Mouse (Mus musculus): ENCODE measurements at regions not wholly inside any gene's neighbourhood (a gene's known extent, or its start where the extent isn't known, plus 50 kb on each side); places are given as distances from the start of the nearest gene placed in this dataset.
"Not testable (repeated sequence)": the region's sequence is repeated elsewhere in the genome, so short reads cannot be mapped to it uniquely, and the experiment has no call there.

- no peaks in the 10 kb centered on the region for H3K9me3 ChIP-seq (ENCODE audit: control insufficient read depth, low read length)
- DNase-seq (ENCODE audit: low spot score) (no peak), ATAC-seq (replicated peaks; ENCODE audit: low FRiP score) (no peak)
- no peak overlapping the region for H3K9ac ChIP-seq (ENCODE audit: low read length)
- WGBS = 86% methylated on average over 2 of the region's 2 CpGs
- H3K36me3 ChIP-seq (ENCODE audit: control insufficient read depth, insufficient read depth, low read length) = no peaks in the 10 kb centered on the region
- no peaks in the 10 kb centered on the region for H3K27me3 ChIP-seq (ENCODE audit: control insufficient read depth, insufficient read depth, low read length)
- no peak overlapping the region for H3K4me2 ChIP-seq (ENCODE audit: low read depth, low read length, severe bottlenecking)
- H3K4me1 ChIP-seq (replicated peaks; ENCODE audit: control insufficient read depth, insufficient read depth, low read length) = no peaks in the 10 kb centered on the region
- H3K27ac ChIP-seq (ENCODE audit: low read depth, low read length) = no peak overlapping the region
- no peak overlapping the region for H3K4me3 ChIP-seq (ENCODE audit: low read depth, low read length)
Measured at GRCm38 (mm10) chr2:129927218-129927617, 84.9 kb upstream of the Tgm3 start.

GRCm38 (mm10) chr2:129933578-129933977 is 78.6 kb upstream of the Tgm3 start:
- H3K36me3 ChIP-seq (ENCODE audit: control insufficient read depth, insufficient read depth, low read length) = no peaks in the 10 kb centered on the region
- no peak overlapping the region for H3K27ac ChIP-seq (ENCODE audit: low read depth, low read length)
- H3K9ac ChIP-seq (ENCODE audit: low read length) = no peak overlapping the region
- no peaks in the 10 kb centered on the region for H3K27me3 ChIP-seq (ENCODE audit: control insufficient read depth, insufficient read depth, low read length)
- no peak overlapping the region for H3K4me3 ChIP-seq (ENCODE audit: low read depth, low read length)
- WGBS = 92% methylated on average over 1 of the region's 1 CpGs
- ATAC-seq (replicated peaks; ENCODE audit: low FRiP score) (no peak), DNase-seq (ENCODE audit: low spot score) (no peak)
- no peaks in the 10 kb centered on the region for H3K4me1 ChIP-seq (replicated peaks; ENCODE audit: control insufficient read depth, insufficient read depth, low read length)
- H3K9me3 ChIP-seq (ENCODE audit: control insufficient read depth, low read length) = no peaks in the 10 kb centered on the region
- H3K4me2 ChIP-seq (ENCODE audit: low read depth, low read length, severe bottlenecking) = no peak overlapping the region

GRCm38 (mm10) chr2:129942824-129943223 is 69.3 kb upstream of the Tgm3 start:
- Histone ChIP-seq H3K36me3 (ENCODE audit: control insufficient read depth, insufficient read depth, low read length) (no peaks in the 10 kb centered on the region), H3K4me3 (ENCODE audit: low read depth, low read length) (no peak overlapping the region), H3K4me2 (ENCODE audit: low read depth, low read length, severe bottlenecking) (no peak overlapping the region), H3K27me3 (ENCODE audit: control insufficient read depth, insufficient read depth, low read length) (no peaks in the 10 kb centered on the region), H3K9me3 (ENCODE audit: control insufficient read depth, low read length) (no peaks in the 10 kb centered on the region), H3K9ac (ENCODE audit: low read length) (no peak overlapping the region), H3K4me1 (replicated peaks; ENCODE audit: control insufficient read depth, insufficient read depth, low read length) (no peaks in the 10 kb centered on the region), H3K27ac (ENCODE audit: low read depth, low read length) (no peak overlapping the region)
- no peak for ATAC-seq (replicated peaks; ENCODE audit: low FRiP score)
- WGBS = 85% methylated on average over 4 of the region's 4 CpGs
- DNase-seq (ENCODE audit: low spot score) = no peak

DNA sequence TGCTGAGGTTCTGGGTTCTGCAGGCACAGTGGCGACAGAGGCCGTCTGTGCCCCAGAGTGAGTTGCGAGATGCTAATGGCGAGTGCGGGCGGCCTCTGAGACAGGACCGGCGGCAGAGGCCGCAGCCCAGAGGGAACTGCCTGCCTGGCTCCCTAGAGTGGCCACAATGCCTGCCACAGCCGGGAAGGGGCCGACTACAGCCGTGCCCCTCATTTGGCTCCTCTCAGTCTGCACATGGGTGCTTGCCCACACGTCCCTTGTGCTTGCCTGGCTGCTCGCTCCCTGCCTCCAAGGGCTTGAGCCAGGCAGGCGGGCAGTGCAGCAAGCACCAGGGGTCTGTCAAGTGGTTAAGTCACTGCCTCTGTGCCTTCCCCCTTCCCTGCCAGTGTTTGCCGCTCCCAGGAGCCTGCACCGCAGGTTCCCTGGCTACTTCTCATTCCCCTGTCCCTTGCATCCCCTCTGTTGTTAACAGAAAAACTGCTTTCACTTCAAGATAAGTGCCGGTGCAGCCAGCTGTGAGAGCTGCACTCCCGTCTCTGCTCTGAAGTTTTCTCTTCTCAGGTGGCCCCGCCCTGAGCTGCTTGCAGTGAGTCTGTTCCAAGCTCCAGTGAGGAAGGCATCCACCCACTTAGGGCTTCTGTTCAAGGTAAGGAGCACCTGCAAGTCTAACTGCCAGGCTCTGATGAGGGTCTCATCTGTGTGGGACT is 64.1 kb upstream of the Tgm3 start:
- Histone ChIP-seq H3K4me1 (replicated peaks; ENCODE audit: control insufficient read depth, insufficient read depth, low read length) (no peaks in the 10 kb centered on the region), H3K36me3 (ENCODE audit: control insufficient read depth, insufficient read depth, low read length) (no peaks in the 10 kb centered on the region), H3K9ac (ENCODE audit: low read length) (peak overlapping the region; percentile 32; the same call in 1 of the 2 replicates), H3K4me2 (ENCODE audit: low read depth, low read length, severe bottlenecking) (peak overlapping the region; percentile 39), H3K27ac (ENCODE audit: low read depth, low read length) (no peak overlapping the region), H3K9me3 (ENCODE audit: control insufficient read depth, low read length) (no peaks in the 10 kb centered on the region), H3K27me3 (ENCODE audit: control insufficient read depth, insufficient read depth, low read length) (no peaks in the 10 kb centered on the region), H3K4me3 (ENCODE audit: low read depth, low read length) (peak overlapping the region; percentile 16)
- 49% methylated on average over 20 of the region's 20 CpGs for WGBS
- ATAC-seq (replicated peaks; ENCODE audit: low FRiP score) (no peak; the same call in 1 of the 2 replicates), DNase-seq (ENCODE audit: low spot score) (peak; percentile 59)

DNA sequence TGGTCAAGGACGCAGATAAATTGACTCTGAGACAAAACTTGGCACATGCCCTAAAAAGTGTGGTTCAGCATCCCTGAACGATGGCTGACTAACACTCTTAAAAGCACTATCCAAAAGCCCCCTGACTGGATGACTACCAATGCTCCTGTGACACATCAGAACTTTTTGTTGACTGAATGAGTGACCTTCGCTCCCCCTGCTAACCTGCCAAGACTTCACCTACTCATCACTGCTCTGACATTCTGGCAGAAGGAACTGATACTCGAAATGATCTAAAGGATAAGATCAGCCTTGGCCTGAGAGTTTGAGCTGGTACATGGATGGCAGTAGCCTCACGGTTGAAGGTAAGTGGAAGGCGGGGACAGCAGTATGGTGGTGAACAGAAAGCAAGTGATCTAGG is 62.4 kb upstream of the Tgm3 start:
- H3K4me3 ChIP-seq (ENCODE audit: low read depth, low read length); H3K27me3 ChIP-seq (ENCODE audit: control insufficient read depth, insufficient read depth, low read length); H3K9me3 ChIP-seq (ENCODE audit: control insufficient read depth, low read length); H3K4me1 ChIP-seq (replicated peaks; ENCODE audit: control insufficient read depth, insufficient read depth, low read length); ATAC-seq (replicated peaks; ENCODE audit: low FRiP score); H3K27ac ChIP-seq (ENCODE audit: low read depth, low read length); H3K9ac ChIP-seq (ENCODE audit: low read length); DNase-seq (ENCODE audit: low spot score); H3K36me3 ChIP-seq (ENCODE audit: control insufficient read depth, insufficient read depth, low read length); H3K4me2 ChIP-seq (ENCODE audit: low read depth, low read length, severe bottlenecking): not testable (repeated sequence)
- 90% methylated on average over 6 of the region's 6 CpGs for WGBS

DNA sequence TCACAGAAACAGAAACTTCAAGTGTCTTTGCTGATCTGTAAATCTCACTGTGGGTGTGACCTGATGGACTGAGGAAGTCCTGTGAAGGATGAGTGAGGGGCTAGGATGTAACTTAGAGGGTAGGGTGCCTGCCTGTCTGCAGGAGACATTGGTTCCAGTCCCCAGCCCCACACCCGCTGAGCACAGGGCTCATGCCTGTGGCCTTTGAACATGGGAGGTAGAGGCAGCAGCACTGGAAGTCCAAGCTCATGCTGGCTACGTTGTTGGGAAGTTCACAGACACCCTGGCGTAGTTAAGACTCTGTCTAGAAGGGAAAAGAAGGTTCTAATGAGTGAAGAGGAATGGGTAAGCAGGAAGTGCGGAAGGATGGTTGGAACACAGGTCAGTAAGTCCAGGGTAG is 59.7 kb upstream of the Tgm3 start:
- Histone ChIP-seq H3K4me3 (ENCODE audit: low read depth, low read length) (no peak overlapping the region), H3K4me1 (replicated peaks; ENCODE audit: control insufficient read depth, insufficient read depth, low read length) (no peaks in the 10 kb centered on the region), H3K4me2 (ENCODE audit: low read depth, low read length, severe bottlenecking) (no peak overlapping the region), H3K36me3 (ENCODE audit: control insufficient read depth, insufficient read depth, low read length) (no peaks in the 10 kb centered on the region), H3K9ac (ENCODE audit: low read length) (no peak overlapping the region), H3K27ac (ENCODE audit: low read depth, low read length) (no peak overlapping the region), H3K9me3 (ENCODE audit: control insufficient read depth, low read length) (no peaks in the 10 kb centered on the region), H3K27me3 (ENCODE audit: control insufficient read depth, insufficient read depth, low read length) (no peaks in the 10 kb centered on the region)
- DNase-seq (ENCODE audit: low spot score) (no peak), ATAC-seq (replicated peaks; ENCODE audit: low FRiP score) (no peak)
- WGBS = 93% methylated on average over 4 of the region's 4 CpGs

DNA sequence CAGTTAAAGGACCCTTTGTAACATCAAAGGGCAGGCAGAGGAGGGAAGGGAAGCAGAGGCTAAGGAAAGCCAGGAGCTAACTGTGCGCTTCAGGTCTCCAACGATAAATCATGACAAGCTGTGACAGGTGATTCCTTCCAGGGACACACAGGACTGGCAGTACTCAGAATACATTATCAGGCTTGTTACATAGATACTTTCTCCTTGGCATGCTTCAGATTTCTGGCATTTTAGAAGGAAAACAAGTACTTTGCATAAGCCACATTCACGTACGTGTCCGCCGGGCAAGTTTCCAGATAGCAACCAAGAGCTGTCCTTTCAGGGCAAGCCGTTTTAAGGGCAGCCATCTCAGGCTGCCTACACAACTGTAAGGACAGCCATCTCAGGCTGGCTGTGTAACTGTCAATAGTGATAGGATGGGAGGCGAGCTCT is 56.9 kb upstream of the Tgm3 start:
- Histone ChIP-seq H3K4me1 (replicated peaks; ENCODE audit: control insufficient read depth, insufficient read depth, low read length) (no peaks in the 10 kb centered on the region), H3K4me2 (ENCODE audit: low read depth, low read length, severe bottlenecking) (no peak overlapping the region), H3K36me3 (ENCODE audit: control insufficient read depth, insufficient read depth, low read length) (no peaks in the 10 kb centered on the region), H3K9me3 (ENCODE audit: control insufficient read depth, low read length) (no peaks in the 10 kb centered on the region), H3K9ac (ENCODE audit: low read length) (no peak overlapping the region), H3K27ac (ENCODE audit: low read depth, low read length) (no peak overlapping the region), H3K27me3 (ENCODE audit: control insufficient read depth, insufficient read depth, low read length) (no peaks in the 10 kb centered on the region), H3K4me3 (ENCODE audit: low read depth, low read length) (no peak overlapping the region)
- WGBS = 92% methylated on average over 8 of the region's 8 CpGs
- DNase-seq (ENCODE audit: low spot score) = no peak
- ATAC-seq (replicated peaks; ENCODE audit: low FRiP score) = no peak

GRCm38 (mm10) chr2:129958120-129958519 is 54.0 kb upstream of the Tgm3 start:
- DNase-seq (ENCODE audit: low spot score) = no peak
- Histone ChIP-seq H3K4me1 (replicated peaks; ENCODE audit: control insufficient read depth, insufficient read depth, low read length) (no peaks in the 10 kb centered on the region), H3K36me3 (ENCODE audit: control insufficient read depth, insufficient read depth, low read length) (no peaks in the 10 kb centered on the region), H3K27ac (ENCODE audit: low read depth, low read length) (no peak overlapping the region), H3K9ac (ENCODE audit: low read length) (no peak overlapping the region), H3K4me3 (ENCODE audit: low read depth, low read length) (no peak overlapping the region), H3K4me2 (ENCODE audit: low read depth, low read length, severe bottlenecking) (no peak overlapping the region), H3K27me3 (ENCODE audit: control insufficient read depth, insufficient read depth, low read length) (no peaks in the 10 kb centered on the region), H3K9me3 (ENCODE audit: control insufficient read depth, low read length) (no peaks in the 10 kb centered on the region)
- ATAC-seq (replicated peaks; ENCODE audit: low FRiP score) = no peak
- WGBS = 73% methylated on average over 3 of the region's 3 CpGs

- WGBS = 90% methylated on average over 4 of the region's 4 CpGs
- H3K4me1 ChIP-seq (replicated peaks; ENCODE audit: control insufficient read depth, insufficient read depth, low read length) = no peaks in the 10 kb centered on the region
- DNase-seq (ENCODE audit: low spot score) (no peak), ATAC-seq (replicated peaks; ENCODE audit: low FRiP score) (no peak)
- H3K4me2 ChIP-seq (ENCODE audit: low read depth, low read length, severe bottlenecking) = no peak overlapping the region
- no peaks in the 10 kb centered on the region for H3K36me3 ChIP-seq (ENCODE audit: control insufficient read depth, insufficient read depth, low read length)
- no peaks in the 10 kb centered on the region for H3K27me3 ChIP-seq (ENCODE audit: control insufficient read depth, insufficient read depth, low read length)
- no peaks in the 10 kb centered on the region for H3K9me3 ChIP-seq (ENCODE audit: control insufficient read depth, low read length)
- no peak overlapping the region for H3K9ac ChIP-seq (ENCODE audit: low read length)
- no peak overlapping the region for H3K27ac ChIP-seq (ENCODE audit: low read depth, low read length)
- no peak overlapping the region for H3K4me3 ChIP-seq (ENCODE audit: low read depth, low read length)
Measured at GRCm38 (mm10) chr2:129960364-129960763, 51.8 kb upstream of the Tgm3 start.
